Mouse (Mus musculus): ENCODE results near the gene Atg7.

Atg7 gene

GRCm38 (mm10) chr6:114904818-114905217 lies 261.9 kb downstream of the Atg7 start:
- in situ Hi-C loops (cut with MboI) = no loop called here

GRCm38 (mm10) chr6:114905253-114906028 lies 262.5 kb downstream of the Atg7 start:
- in situ Hi-C loops (cut with MboI) = no loop called here

GRCm38 (mm10) chr6:114906209-114906608 lies 263.3 kb downstream of the Atg7 start:
- in situ Hi-C loops (cut with MboI) = no loop called here

DNA sequence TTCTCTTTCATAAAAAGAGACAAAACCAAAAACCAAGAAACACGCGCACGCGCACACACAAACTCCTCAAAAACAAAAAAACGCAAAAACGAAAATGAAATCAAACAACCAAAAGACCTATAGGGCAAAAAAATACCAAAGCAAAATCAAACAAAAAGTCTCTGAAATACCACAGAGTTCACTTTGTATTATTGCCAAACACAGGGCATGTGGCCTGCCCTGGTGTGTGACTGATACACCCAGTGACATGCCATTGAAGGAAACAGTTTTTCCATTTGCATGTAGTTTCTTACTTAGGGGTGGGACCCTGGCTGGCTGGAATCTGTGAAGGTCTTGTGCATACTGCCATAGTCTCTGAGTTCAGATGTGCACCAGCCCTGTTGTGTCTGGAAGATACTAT lies 264.6 kb downstream of the Atg7 start:
- in situ Hi-C loops (cut with MboI) = no loop called here

DNA sequence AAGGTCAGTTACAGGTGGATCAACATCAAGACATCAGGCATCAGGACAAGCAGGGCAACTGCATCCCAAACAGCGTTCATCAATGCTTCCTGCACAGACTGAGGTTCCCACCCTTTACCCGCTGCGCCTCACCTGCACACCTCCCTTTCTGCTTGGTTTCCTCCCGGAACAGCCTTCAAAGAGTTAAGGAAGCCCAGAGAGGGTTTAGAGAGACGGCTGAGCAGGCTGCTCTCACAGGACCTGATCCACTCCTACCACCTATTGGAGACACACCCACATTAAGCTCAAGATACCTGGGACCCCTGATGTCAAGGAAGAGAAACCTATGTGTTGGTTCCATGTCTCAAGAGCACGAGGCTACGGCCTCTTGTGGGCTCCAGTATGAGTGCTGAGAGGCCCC lies 266.9 kb downstream of the Atg7 start:
- in situ Hi-C loops (cut with MboI) = no loop called here

Measured in mature B cell (primary cell).